Mouse (Mus musculus) CH12.LX (cell line): ENCODE measurements around the gene Dstn. TPM values are rescaled to one million over a fixed set of nuclear protein-coding genes. Genes with fewer than 3 reads are reported as not detected.

ENCODE experiments used
- DNase-seq: peaks from one replicate; pipeline ENCODE4 v3.0.0-alpha.2; 2013; ENCODE audit errors: extremely low read depth
- H3K27ac ChIP-seq: 2 replicates; pipeline ENCODE4 v1.5.1; 2012; ENCODE audit warnings: low read depth, mild to moderate bottlenecking, control low read depth, moderate library complexity; ENCODE audit not compliant: insufficient read depth
- H3K27me3 ChIP-seq: replicated peaks from 2 replicates; pipeline ENCODE3; 2012; ENCODE audit warnings: inconsistent platforms
- H3K36me3 ChIP-seq, 2 experiments: replicated peaks in 1 of 2; 2 replicates each; pipeline versions ENCODE3 to v1.6.1; 2012; ENCODE audit warnings: inconsistent platforms in 1 of 2, low read length in 1 of 2, mild to moderate bottlenecking in 1 of 2, mixed read lengths in 1 of 2, moderate library complexity in 1 of 2; ENCODE audit not compliant: control insufficient read depth in 1 of 2, insufficient read depth in 1 of 2
- H3K4me1 ChIP-seq, 2 experiments: 2 replicates each; pipeline ENCODE4 v1.6.1; 2012; ENCODE audit warnings: inconsistent platforms in 1 of 2, moderate library complexity in 1 of 2; ENCODE audit not compliant: insufficient read depth in 2 of 2, control insufficient read depth in 1 of 2
- H3K4me2 ChIP-seq: 2 replicates; pipeline ENCODE4 v1.6.1; 2012; ENCODE audit warnings: low read depth, mild to moderate bottlenecking, control low read depth; ENCODE audit not compliant: poor library complexity, insufficient read depth, severe bottlenecking
- H3K4me3 ChIP-seq, 3 experiments: fragments of 150-350 bp in 1 of 3; sonication (generic) in 1 of 3; replicated peaks in 1 of 3; 2 replicates each; pipeline versions ENCODE3 to v1.5.1; 2011 to 2012; ENCODE audit warnings: low read depth in 2 of 3, low read length in 2 of 3, mild to moderate bottlenecking in 2 of 3, moderate library complexity in 2 of 3, control low read depth in 1 of 3, improper control_type of control experiment in 1 of 3, inconsistent platforms in 1 of 3, mixed read lengths in 1 of 3; ENCODE audit not compliant: poor library complexity in 1 of 3
- H3K79me2 ChIP-seq: replicated peaks from 2 replicates; pipeline ENCODE4 v1.6.1; 2012; ENCODE audit warnings: mild to moderate bottlenecking, moderate library complexity; ENCODE audit not compliant: control insufficient read depth, poor library complexity, insufficient read depth, severe bottlenecking; ENCODE audit errors: extremely low read depth
- H3K9ac ChIP-seq: 2 replicates; pipeline ENCODE4 v1.6.1; 2012; ENCODE audit warnings: low read depth, mild to moderate bottlenecking, control low read depth, moderate library complexity; ENCODE audit not compliant: insufficient read depth
- H3K9me3 ChIP-seq: replicated peaks from 2 replicates; pipeline ENCODE3; 2012; ENCODE audit warnings: low read length, inconsistent platforms, mixed read lengths
- CHD1 ChIP-seq: IDR thresholded peaks from 2 replicates; pipeline ENCODE4 v1.6.1; 2012; ENCODE audit warnings: low read depth, low read length, improper control_type of control experiment, inconsistent platforms
- CHD2 ChIP-seq: IDR thresholded peaks from 2 replicates; pipeline ENCODE4 v1.6.1; 2011; ENCODE audit warnings: low read length, improper control_type of control experiment
- CTCF ChIP-seq, 2 experiments: IDR thresholded peaks in 1 of 2; conservative IDR thresholded peaks in 1 of 2; 2 replicates each; pipeline ENCODE4 v1.5.1; 2011 to 2012; ENCODE audit warnings: low read depth in 2 of 2, low read length in 2 of 2, improper control_type of control experiment in 1 of 2, inconsistent platforms in 1 of 2, mild to moderate bottlenecking in 1 of 2, moderate library complexity in 1 of 2
- E2F4 ChIP-seq: IDR thresholded peaks from 2 replicates; pipeline ENCODE4 v1.6.1; 2011; ENCODE audit warnings: low read depth, low read length, improper control_type of control experiment; ENCODE audit not compliant: insufficient replicate concordance
- ETS1 ChIP-seq: conservative IDR thresholded peaks from 2 replicates; pipeline ENCODE4 v1.6.1; 2012; ENCODE audit warnings: low read depth, mild to moderate bottlenecking, inconsistent platforms, low read length, improper control_type of control experiment, moderate library complexity
- GABPA ChIP-seq: IDR thresholded peaks from 2 replicates; pipeline ENCODE4 v1.6.1; 2012; ENCODE audit warnings: low read depth, low read length, improper control_type of control experiment, inconsistent platforms; ENCODE audit not compliant: insufficient replicate concordance
- HCFC1 ChIP-seq: IDR thresholded peaks from 2 replicates; pipeline ENCODE4 v1.6.1; 2012; ENCODE audit warnings: low read depth, mild to moderate bottlenecking, inconsistent platforms, low read length, improper control_type of control experiment
- IRF4 ChIP-seq: IDR thresholded peaks from 2 replicates; pipeline ENCODE4 v1.6.1; 2014; ENCODE audit warnings: low read depth, mild to moderate bottlenecking, inconsistent platforms, low read length, improper control_type of control experiment
- JUND ChIP-seq: conservative IDR thresholded peaks from 2 replicates; pipeline ENCODE4 v1.6.1; 2011; ENCODE audit warnings: low read depth, low read length, improper control_type of control experiment
- KAT2A ChIP-seq: IDR thresholded peaks from 2 replicates; pipeline ENCODE4 v1.6.1; 2012; ENCODE audit warnings: low read length, improper control_type of control experiment, inconsistent platforms; ENCODE audit not compliant: insufficient replicate concordance
- MAFK ChIP-seq: IDR thresholded peaks from 2 replicates; pipeline ENCODE4 v1.6.1; 2011; ENCODE audit warnings: low read length, improper control_type of control experiment; ENCODE audit not compliant: insufficient replicate concordance
- MEF2A ChIP-seq: IDR thresholded peaks from 2 replicates; pipeline ENCODE4 v1.6.1; 2014; ENCODE audit warnings: low read depth, mild to moderate bottlenecking, inconsistent platforms, low read length, improper control_type of control experiment, borderline replicate concordance
- NRF1 ChIP-seq: IDR thresholded peaks from 2 replicates; pipeline ENCODE4 v1.6.1; 2014; ENCODE audit warnings: low read depth, mild to moderate bottlenecking, inconsistent platforms, low read length, improper control_type of control experiment, moderate library complexity
- PAX5 ChIP-seq: IDR thresholded peaks from 2 replicates; pipeline ENCODE4 v1.6.1; 2012; ENCODE audit warnings: low read length, inconsistent platforms, mixed read lengths
- RAD21 ChIP-seq: IDR thresholded peaks from 2 replicates; pipeline ENCODE4 v1.6.1; 2011; ENCODE audit warnings: low read depth, mild to moderate bottlenecking, low read length, improper control_type of control experiment, moderate library complexity
- RCOR1 ChIP-seq: conservative IDR thresholded peaks from 2 replicates; pipeline ENCODE4 v1.6.1; 2012; ENCODE audit warnings: low read depth, mild to moderate bottlenecking, inconsistent platforms, low read length, improper control_type of control experiment
- SIN3A ChIP-seq: IDR thresholded peaks from 2 replicates; pipeline ENCODE4 v1.6.1; 2012; ENCODE audit warnings: low read length, improper control_type of control experiment, inconsistent platforms
- SMC3 ChIP-seq: IDR thresholded peaks from 2 replicates; pipeline ENCODE4 v1.6.1; 2011; ENCODE audit warnings: low read depth, low read length, improper control_type of control experiment
- USF1 ChIP-seq: IDR thresholded peaks from 2 replicates; pipeline ENCODE4 v1.6.1; 2014; ENCODE audit warnings: low read depth, mild to moderate bottlenecking, inconsistent platforms, low read length, improper control_type of control experiment
- ZKSCAN1 ChIP-seq: IDR thresholded peaks from 2 replicates; pipeline ENCODE4 v1.6.1; 2012; ENCODE audit warnings: low read depth, inconsistent platforms, low read length, improper control_type of control experiment, borderline replicate concordance
- ZMIZ1 ChIP-seq: IDR thresholded peaks from 2 replicates; pipeline ENCODE4 v1.6.1; 2012; ENCODE audit warnings: low read depth, mild to moderate bottlenecking, inconsistent platforms, low read length, improper control_type of control experiment
- ZNF384 ChIP-seq: IDR thresholded peaks from 2 replicates; pipeline ENCODE4 v1.6.1; 2012; ENCODE audit warnings: low read depth, low read length, improper control_type of control experiment, inconsistent platforms
- dilution Hi-C: fragments of 300-500 bp; cut with MboI; formaldehyde crosslinking; loops from 2 replicates; pipeline ENCODE4 v1.14.3; 2020; ENCODE audit warnings: low sequenced_read_pairs; ENCODE audit not compliant: extremely low pct_unique_long_range_greater_than_20kb, extremely low pct_ligation_motif_present
- in situ Hi-C: fragments of 300-500 bp; cut with MboI; formaldehyde crosslinking; loops from 3 replicates; pipeline ENCODE4 v1.14.3; 2019; ENCODE audit warnings: low sequenced_read_pairs, low pct_ligation_motif_present, low pct_unique_long_range_greater_than_20kb, mixed read lengths
- polyA plus RNA-seq: library from polyadenylated mRNA; unstranded; fragments of >175 nt; gene quantifications from 2 replicates; pipeline ENCODE4 v1.2.1, GENCODE M21; 2012; ENCODE audit warnings: low read depth; ENCODE audit not compliant: insufficient read length
- total RNA-seq, 2 experiments: library from RNA; depleted of rRNA; stranded (reverse); fragments of 300-350 nt in 1 of 2; fragments of >200 nt in 1 of 2; gene quantifications; 2 replicates each; pipeline ENCODE4 v1.2.3; 2012 to 2014

The Dstn gene
- total and polyA plus RNA-seq, 3 experiments, result 68.9 to 266 (median 151) TPM

DNA sequence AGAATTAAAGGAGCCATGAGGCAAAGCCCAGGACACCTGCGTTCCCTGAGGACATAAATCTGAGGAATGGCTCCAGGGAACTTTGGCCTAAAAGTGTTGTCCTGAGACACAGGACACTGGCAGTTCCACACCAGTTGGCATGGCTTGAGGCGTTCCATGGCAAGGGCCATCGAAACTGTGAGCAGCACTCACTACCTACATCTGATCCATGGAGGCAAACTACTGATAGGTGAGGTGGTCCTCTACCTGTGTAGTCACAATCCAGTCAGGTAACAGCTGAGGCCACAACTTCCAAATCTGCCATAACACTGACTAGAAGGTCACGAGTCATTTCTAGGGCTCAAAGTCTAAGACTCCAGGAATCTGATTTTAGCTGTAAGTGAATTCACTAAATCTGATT, 40.6 kb downstream of the Dstn start:
- H3K27ac ChIP-seq, result no peak overlapping the region
- no peaks in the 10 kb centered on the region for H3K27me3 ChIP-seq
- DNase-seq, result no peak
- dilution Hi-C loops (no loop called here), in situ Hi-C loops (no loop called here)
- H3K79me2 ChIP-seq, result no peaks in the 10 kb centered on the region
- peaks cover under 1% of the 10 kb centered on the region for H3K9me3 ChIP-seq
- H3K4me3 ChIP-seq, result no peak overlapping the region
- no peaks in the 10 kb centered on the region for H3K4me1 ChIP-seq
- H3K4me2 ChIP-seq, result no peak overlapping the region
- no peak overlapping the region for H3K9ac ChIP-seq
- TF ChIP-seq MAFK (no peak), PAX5 (no peak), NRF1 (no peak), SIN3A (no peak), CHD1 (no peak), GABPA (no peak), ZKSCAN1 (no peak), IRF4 (no peak), ZNF384 (no peak), CHD2 (no peak), CTCF (conservative IDR thresholded peaks at IDR 0.05 in 1 of 2, IDR thresholded peaks at IDR 0.05 in 1 of 2; ENCODE audit: low read depth in 2 of 2, low read length in 2 of 2) (no peak), RCOR1 (no peak), JUND (no peak), KAT2A (no peak), E2F4 (no peak)
- peaks cover 66 to 79% of the 10 kb centered on the region in 2 experiments for H3K36me3 ChIP-seq

DNA sequence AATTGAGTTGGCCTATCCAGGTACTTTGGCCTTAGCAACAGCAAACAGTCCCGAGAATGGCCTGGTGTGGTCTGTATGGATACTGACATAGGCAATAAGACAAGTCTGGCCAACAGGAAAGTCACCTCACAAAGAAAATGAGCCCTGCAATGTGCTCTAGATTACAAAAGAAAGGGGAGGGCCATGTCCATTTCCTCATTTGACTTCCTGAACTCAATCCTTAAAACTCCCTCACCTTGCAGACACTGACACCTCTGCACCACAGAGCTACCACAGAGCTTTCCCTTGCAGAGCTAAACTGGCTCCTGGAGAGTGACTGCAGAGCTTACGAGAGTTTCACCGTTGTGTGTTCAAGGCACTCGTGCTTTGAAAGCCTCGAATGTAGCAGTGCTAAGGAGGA, 47.1 kb downstream of the Dstn start:
- Histone ChIP-seq H3K4me1 (no peaks in the 10 kb centered on the region), H3K9ac (no peak overlapping the region), H3K27me3 (no peaks in the 10 kb centered on the region), H3K4me3 (no peak overlapping the region), H3K79me2 (no peaks in the 10 kb centered on the region), H3K4me2 (no peak overlapping the region), H3K9me3 (peaks cover 3% of the 10 kb centered on the region), H3K36me3 (peaks cover 64 to 79% of the 10 kb centered on the region in 2 experiments), H3K27ac (no peak overlapping the region)
- no peak for TF ChIP-seq HCFC1
- no peak for TF ChIP-seq KAT2A
- TF ChIP-seq USF1, result no peak
- no peak for TF ChIP-seq ZMIZ1
- TF ChIP-seq ZKSCAN1, result no peak
- TF ChIP-seq SMC3, result no peak
- no peak for TF ChIP-seq ETS1
- no peak for TF ChIP-seq GABPA
- no peak for TF ChIP-seq RAD21
- no peak for TF ChIP-seq PAX5
- TF ChIP-seq CHD2, result no peak
- TF ChIP-seq E2F4, result no peak
- TF ChIP-seq MEF2A, result no peak
- no peak for TF ChIP-seq RCOR1
- TF ChIP-seq SIN3A, result no peak
- TF ChIP-seq ZNF384, result no peak
- in situ Hi-C loops (no loop called here), dilution Hi-C loops (no loop called here)
- no peak for DNase-seq
